Mouse (Mus musculus): ENCODE results near the gene Fam71e2.

Fam71e2 gene

DNA sequence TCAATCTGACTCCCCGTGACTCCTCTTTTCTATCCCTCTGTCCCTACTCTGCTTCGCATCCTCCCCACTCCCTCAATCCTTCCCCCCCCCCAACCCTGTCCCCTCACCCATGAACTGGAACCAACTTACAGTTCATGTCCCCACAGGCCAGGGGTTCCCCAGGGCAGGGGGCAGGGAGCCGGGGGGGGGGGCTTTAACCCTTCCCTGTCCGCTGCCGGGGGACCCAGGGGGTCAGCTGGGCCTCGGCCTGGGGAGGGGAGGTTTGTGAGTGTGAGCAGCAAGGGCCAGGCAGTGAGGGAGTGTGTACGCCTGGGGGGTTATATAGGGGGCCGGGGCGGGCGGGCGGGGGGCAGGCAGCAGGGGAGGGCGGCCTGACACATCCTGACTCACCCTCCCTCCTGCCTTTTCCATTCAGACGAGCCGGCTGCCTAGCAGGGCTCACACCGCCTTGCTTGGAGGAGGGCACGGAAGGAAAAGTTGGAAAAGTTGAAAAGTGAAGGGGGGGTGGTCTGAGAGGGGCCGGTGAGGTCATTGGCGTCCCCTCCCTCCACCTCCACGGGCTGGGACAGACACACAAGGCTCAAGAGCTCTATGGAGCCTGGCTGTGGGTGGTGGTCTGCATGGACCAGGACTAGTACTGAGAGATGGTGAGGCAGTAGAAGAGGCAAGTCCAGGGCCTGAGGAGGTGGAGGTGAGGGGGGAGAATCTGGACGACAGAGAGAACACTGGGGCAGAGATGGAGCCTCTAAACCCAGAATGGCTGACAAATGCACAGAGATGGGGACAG is 6.9 kb upstream of the Fam71e2 start:
- DNase-seq (ENCODE audit: low spot score): no peak

DNA sequence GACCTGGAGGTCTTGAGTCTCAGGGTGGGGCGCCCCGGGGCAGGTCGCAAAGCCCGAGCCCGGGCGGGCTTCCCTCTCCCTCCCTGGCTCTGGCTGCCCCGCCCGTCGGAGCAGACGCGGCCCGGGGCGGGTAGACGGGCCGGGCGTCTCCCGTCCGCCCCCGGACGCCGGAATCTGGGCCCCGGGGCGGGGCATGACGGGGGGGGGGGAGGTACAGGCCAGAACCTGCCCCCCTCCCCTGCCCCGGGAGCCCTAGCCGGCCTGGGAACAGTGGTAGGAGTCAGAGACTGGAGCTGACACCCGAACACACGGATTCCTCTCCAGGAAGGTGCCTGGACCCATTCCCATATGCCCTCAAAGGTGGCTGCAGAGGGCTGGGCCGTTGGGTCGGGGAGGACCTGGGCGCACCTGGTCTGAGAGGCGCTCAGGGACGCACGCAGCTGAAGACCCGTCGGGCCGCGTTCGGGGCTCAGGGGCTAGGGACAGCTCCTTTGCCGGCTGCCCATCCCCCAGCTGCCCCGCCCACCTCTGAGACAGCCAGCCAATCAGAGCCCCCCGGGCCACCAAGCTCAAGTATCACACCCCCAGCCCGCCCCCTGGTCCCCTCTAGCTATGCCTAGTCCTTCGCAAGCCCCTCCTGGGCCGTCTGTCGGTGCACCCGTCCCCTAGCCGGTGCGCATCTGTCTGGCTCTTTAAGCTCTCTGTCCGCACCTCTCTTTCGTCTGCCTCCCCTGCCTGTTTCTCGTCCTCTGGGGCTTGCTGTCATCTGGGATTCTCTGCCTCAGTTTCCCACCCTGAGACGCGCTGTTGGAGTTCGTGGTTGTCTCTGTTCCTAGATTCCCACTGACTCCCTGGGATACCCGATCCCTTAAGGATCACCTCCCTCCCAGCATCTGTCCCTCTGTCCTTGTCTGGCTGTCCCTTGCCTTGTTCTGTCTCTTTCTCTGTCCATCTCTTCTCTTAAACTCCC is 6.0 kb upstream of the Fam71e2 start:
- peak; percentile 38 for DNase-seq (ENCODE audit: low spot score)

DNA sequence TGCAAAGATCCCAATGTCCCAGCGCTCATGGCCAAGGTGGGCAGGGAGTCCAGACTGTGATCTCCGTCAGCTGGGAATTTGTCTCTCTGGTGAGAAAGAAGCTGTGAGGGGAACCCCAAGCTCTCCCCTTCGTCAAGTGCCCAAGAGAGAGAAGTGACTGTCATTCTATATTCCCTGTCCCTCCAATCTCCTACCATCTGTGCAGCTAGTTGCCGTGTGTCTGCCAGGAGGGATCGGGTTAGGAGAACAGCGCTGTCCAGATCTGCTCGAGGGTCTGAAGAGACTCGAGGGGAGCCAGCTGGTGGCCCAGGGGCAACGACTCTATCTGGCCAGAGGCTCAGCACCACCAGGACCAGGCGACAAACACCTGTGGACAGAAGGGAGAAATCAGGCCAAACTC is 5.0 kb upstream of the Fam71e2 start:
- DNase-seq (ENCODE audit: low spot score): no peak

DNA sequence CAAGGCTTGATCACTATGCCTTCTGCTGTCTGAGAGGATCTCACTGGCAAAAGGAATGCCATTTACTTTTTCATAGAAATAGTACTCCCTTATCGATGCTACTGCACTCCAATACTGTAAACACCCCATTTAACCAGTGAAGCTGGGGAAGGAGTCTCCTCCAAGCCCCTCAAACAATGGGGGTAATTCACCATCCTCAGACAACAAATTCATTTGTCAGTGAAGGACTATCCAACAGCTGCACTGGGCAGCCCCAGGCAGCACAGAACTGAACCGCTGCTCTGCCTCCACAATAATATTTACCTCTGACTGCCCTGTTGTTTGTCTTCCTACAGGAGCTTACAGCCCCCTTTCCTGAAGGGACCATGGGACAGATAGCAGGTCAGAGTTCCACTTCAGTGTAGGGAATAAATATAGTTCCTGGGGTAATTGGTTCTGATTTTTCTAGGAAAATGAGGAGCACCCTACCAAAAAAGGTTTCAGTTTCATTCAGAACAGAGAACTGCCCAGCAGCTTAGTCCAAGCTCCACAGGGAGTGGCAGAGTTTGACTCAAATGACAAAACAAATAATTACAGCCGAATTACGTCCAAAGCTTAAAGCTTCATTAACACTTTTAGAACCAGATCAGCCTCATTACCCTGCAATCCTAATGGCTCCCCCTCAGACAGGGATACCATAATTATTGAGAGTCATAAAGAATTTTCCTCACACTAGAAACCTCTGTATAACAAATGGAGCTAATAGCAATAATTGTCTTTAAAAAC is 6.0 kb downstream of the Fam71e2 start:
- no peak for DNase-seq (ENCODE audit: low spot score)

DNA sequence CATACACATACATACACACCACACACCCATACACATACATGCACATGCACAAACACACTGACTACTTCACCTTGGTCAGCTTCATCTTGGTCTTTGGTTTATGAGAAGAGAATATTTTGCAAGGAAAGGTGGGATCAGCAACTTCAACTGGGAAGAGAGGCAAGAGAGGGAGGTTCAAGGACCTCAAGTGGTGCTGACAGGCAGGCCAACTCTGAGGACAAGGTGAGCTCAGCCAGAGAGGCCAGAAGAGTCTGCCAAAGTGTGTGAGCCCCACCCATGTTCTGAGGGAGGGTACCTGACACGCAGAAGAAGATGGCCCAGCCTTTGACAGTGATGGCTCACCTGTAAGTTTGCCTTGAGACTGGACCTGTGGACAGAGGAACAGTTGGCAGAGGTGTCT is 11.4 kb downstream of the Fam71e2 start:
- DNase-seq (ENCODE audit: low spot score): no peak

DNA sequence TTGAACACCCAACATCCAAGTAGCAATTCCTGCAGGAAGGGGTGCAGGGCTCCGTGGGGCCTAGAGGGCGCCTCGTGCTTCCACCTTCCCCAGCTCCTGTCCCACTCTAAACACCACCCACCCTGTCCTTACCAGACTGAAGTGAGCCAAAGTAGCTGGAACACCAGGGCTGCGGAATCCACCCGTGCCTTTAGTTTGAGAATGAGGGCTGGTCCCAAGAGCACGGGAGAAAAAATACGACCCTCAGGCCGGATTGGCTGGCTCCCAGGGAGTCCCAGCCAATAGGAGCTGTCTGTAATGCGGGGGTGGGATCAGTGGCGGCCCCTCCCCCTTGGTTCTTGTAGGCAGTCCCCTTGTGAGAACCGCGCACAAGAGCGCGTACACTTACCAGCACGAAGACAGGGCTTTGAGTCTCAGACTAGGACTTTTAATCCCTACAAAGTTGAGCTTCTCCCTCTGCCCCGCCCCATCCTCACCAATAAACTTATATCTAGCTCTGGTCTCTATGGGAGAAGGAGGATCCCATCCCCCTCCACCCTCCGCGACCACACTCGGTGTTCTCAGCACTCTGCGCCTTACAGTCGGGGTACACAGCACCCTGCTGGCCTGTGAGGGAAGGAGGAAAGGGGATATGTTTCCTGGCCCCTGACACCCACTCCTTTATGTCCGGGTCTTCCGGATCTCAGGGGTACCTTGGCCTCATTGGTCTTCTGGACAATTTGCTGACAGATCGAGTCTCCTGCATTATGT is 18.1 kb downstream of the Fam71e2 start, which contains the start of gene Cox6b2:
Gene Cox6b2, minus strand, starts transcription at position 274 of the 750 bp plus-strand sequence.
- DNase-seq (ENCODE audit: low spot score): no peak

DNA sequence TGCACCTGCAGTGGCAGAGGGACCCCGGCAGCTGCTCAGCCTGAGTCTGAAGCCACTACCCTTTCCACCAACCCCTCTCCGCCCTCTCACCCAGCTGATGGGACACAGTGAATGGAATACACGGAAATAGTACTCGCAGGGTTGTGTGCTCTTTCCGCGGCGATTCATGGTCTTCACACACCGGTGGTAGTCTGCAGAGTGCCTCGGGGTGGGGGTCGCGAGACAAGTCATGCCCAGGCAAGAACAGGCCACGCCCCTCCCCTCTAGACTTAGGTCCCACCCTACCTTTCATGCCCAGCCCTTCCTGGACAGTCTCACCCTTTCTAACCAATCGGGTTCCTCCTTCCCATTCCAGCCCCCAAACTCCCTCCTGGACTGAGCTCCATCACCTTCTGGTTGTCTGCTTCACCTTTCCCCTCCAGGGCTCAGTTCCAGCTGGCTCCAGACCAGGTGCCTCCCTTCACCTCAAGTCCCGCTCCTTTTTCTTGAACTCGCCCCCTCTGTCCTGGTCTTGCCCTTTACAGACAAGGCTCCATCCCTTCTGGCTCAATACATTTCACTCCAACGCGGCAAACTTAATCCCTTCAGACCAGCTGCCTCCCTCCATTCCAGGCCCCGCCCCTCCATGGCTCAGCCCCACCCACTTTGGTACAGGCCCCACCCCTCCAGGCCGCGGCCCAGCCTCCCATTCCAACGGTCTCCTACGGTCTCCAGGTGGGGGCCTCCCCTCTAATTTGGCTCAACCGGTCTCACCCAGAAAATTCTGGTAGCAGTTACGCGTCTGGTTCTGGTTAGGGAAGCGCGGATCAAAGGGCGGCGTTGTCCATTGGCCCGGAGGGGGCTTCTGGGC is 18.9 kb downstream of the Fam71e2 start:
- no peak for DNase-seq (ENCODE audit: low spot score)

DNA sequence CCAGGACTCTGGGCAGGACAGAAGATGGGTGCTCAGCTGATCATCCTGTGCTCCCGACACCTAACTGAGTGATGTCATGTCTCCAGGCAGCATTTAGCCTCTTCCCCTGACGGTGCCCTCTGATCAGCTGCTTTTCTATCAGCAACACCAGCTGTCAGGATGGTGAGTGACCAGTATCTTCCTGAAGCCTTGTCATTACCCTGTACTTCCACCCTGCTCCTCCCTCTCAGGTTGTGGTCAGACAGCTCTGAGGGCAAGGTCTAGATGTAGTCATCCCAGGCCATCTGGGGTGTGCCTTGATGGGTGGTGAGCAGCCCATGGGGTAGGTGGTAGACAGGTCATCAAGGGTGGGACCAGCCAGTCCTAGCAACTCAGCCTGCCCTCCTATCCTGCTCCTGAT is 21.9 kb downstream of the Fam71e2 start:
- DNase-seq (ENCODE audit: low spot score): no peak

DNA sequence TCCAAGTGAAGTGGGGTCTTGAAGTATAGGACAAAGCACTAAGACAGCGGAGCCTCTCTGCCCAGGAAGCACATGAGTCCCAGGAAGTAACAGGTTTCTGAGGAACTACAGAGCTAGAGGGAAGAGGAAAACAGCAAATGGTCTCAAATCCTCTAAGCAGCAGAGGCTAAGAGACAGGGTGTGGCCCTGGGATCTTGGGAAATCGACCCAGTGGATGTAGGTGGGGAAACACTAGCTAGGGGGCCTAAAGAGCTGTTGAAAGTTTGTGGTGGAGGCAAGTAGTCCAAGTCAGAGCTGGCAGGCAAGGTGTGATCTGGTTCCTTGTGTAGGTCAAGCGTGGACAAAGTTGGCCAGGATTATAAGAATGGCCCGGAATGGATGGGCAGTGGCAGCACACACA is 22.8 kb downstream of the Fam71e2 start:
- DNase-seq (ENCODE audit: low spot score): no peak

DNA sequence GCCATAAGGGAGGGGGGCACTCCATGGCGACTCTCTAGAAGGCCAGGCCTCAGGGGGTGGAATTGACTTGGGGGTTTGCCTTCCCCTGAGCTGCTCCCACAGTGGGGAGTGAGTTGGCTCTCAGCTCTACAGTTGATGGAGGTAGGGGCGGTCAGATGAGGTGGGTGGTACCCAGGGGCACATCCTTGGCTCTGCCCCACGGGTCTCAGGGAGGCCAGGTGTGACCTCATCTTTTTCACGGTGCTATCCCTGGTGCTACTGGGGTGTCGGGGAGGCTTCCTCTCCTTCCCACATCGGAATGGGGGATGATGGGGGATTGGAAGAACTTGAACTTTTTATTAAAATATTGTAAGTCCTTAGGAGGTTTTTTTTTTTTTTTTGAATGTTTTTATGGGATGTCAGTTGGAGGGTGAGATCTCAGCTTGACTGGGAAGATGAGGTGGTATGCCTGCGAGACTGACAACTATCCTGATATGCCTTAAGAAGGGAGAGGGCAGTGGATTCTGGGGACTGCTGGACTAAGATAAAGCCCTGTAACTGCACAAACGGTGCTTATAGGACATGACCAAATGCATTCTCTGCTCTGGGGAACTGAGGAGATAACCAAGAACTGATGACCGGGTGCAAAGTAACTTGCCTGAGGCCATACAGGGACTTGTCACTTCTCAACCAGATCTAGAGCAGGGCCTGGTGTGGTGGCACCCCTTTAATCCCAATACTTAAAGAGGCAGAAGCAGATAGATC is 23.8 kb downstream of the Fam71e2 start:
- no peak for DNase-seq (ENCODE audit: low spot score)

DNA sequence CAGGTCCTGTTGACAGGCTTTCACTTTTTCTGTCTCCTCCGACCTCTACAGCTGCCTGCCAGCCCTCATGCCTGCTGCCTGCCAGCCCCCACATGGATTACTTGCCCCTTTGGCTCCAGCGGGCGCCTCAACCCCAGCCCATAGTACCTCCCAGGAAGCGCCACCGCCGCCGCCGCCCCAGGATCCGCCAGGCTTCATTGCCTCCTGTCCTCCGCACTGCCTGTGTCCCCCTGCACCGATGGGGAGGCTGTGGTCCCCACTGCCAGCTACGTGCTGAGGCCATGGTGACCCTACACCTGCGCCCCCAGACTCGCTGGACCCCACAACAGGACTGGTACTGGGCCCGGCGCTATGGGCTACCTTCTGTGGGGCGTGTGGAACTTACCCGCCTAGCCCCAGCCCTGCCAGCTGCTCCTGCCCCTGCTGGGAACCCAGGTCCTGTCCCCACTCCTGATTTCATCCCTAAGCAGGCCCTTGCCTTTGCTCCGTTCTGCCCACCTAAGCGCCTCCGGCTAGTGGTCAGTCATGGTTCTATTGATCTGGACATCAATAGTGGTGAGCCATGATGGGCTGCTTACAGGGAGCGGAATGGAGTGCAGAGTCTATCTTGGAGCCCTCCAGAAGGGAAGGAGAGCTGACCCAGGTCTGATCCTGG is 24.6 kb downstream of the Fam71e2 start:
- DNase-seq (ENCODE audit: low spot score): no peak

DNA sequence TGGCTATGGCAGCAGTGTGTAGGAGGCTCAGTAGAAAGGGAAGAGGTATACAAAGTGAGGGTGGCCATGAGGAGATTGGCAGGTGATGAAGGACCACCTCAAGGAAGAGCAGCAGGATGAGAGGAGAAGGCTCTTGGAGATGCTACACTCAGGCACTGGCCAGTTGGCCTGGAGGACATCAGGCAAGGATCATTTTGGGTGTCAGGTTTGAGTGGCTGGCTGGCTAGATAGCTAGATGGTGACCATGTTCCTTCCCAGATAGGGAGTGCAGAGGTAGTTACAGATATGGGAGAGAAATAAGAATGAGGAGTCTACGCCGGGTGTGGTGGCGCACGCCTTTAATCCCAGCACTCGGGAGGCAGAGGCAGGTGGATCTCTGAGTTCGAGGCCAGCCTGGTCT is 26.2 kb downstream of the Fam71e2 start:
- DNase-seq (ENCODE audit: low spot score): no peak

DNA sequence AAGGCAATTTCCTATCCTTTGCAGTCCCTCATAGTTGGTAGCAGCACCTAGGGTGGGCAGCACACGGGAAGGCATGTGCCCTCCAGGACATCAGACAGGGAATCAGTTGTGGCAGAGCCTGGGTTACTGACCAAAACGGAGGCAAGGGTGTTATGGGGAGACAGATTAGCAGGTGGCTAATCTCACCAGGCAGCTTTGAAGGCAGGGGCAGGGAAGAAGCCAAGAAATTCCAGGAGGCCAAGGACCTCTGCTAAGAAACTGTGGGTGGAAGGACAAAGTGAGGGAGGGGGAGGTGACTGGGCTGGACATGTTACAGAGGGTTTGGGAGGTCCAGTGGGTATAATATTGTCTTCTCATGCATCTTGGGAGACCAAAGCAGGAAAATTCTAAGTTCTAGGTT is 27.7 kb downstream of the Fam71e2 start:
- no peak for DNase-seq (ENCODE audit: low spot score)

DNA sequence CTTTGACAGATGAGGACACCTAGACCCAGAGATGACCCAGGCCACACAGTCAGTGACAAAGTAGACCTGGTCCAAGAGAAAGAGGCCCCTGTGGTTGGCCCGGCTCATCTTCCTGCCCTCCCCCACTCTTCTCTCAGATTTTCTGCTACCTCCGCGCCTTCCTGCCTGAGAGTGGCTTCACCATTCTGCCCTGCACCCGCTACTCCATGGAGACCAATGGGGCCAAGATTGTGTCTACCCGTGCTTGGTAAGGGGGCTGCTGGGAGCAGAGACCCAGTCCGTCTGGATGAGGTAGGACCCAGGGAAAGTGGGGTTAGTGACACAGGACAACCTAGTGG is 28.7 kb downstream of the Fam71e2 start:
- DNase-seq (ENCODE audit: low spot score): no peak

DNA sequence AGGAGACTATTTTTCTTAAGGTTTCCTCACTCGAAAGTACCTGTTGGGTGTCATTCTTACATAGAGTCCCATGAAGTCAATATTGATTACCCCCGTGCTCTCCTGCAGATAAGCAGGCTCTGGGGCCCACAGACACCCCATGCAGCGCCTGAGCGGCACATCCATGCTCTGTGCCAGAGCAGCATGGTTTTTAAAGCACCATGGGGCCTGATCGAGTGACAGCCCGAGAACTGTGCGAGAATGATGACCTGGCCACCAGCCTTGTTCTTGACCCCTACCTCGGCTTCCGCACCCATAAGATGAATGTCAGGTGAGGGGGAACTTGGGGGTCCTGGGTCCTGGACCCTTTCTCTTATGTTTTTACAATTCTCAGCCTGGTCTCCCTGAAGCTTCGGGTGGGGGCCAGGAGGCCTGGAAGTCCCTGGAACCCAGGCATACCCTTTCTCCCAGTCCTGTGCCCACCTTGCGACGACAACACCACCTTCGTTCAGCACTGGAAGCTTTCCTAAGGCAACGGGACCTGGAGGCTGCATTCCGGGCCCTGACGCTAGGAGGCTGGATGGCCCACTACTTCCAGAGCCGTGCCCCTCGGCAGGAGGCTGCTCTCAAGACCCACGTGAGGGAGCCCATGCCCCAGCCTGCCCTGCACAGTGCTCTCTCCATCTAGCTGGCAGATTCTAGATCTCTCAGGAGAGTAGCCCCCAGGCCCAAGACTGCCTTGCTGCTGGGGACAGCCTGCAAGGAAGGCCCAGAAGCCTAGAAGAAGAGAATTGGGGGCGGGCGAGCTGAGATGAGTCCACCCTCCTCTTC is 29.2 kb downstream of the Fam71e2 start:
- DNase-seq (ENCODE audit: low spot score): no peak

DNA sequence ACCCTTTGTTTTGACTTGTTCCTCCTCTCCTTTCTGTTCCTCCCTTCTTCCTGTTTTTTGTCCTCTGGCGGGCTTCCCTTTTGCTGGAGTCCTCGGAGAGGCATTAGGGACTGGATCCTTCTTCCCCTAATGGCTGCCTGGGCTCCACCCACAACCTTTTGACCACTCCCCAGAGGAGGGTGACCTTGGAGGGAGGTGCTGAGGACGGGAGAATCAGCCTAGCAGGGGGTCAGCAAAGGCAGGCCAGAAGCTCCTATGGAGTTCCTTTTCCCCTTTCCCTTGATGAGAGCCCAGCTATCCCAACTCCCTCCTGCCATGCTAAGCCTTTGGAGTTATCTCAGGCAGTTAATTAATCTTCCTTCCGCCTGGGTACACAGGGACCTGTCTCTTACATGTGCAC is 30.0 kb downstream of the Fam71e2 start:
- DNase-seq (ENCODE audit: low spot score): peak; percentile 33

DNA sequence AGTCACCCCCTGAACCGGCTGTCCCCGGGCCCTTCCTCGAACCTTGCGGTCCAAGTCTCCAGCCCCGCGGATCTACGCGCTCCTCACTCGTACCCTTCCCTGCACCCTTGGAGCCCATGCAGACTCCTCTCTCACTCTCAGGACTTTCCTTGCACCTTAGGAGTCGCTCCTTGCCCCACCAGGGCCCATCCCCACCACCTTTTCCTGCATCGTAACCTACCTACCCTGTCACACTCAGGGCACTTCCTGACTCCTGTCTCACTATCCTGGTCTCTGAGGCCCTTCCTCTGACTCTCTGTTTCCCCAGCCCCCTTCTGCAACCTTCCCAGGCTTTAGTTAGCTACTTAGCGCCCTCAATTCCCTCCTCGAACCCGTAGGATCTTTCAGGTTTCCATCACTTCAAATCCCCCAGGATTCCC is 30.8 kb downstream of the Fam71e2 start:
- DNase-seq (ENCODE audit: low spot score): no peak

DNA sequence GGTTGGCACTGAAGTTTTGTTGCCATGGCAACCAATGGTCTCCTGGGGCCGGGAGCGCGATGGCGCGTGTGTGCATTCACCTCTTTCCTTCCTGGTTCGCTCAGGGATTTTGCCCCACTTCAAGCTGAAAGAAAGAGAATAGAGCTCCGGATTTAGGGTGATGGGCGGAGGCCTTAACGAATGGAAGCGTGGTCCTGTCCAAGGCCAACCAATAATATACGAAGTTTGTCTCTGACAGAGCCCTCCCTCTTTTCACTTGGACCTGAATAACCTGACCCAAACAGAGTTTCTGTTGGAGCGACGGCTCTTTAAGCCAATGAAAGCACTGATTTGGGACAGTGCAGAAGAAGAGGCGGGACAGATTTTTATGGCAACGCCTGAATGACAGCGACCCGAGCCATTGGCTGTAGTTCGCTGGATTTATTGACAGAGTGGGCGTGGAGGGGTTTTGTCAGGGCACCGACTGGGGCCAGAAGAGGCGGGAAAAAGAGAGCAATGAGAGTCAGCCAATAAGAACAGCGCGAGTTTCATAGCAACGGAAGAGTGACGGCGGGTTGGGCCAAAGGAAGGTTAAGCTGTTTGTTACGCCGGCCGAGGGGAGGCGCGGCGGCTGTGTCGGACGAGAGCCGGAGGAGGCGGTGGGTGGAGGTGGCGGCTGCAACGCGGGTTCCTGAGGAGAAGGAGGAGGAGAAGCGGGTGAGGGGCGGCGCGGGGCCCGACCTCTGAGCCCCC is 31.4 kb downstream of the Fam71e2 start, which contains the start of gene Kmt5c:
Gene Kmt5c, plus strand, starts transcription at position 572 of the 732 bp plus-strand sequence.
- DNase-seq (ENCODE audit: low spot score): peak; percentile 99

All from MN1 (cell line).